Mouse (Mus musculus) small intestine, adult 2 months (tissue): ENCODE results near the gene Cer1.

Experiments used
- CTCF ChIP-seq: fragments of 200-500 bp; IDR thresholded peaks from 2 replicates; pipeline ENCODE4 v1.5.1; 2012; ENCODE audit warnings: low read depth, mild to moderate bottlenecking, control low read depth, inconsistent platforms, low read length, moderate library complexity, mixed read lengths; ENCODE audit not compliant: insufficient replicate concordance, insufficient read length; ENCODE audit errors: extremely low read depth
- POLR2A ChIP-seq: fragments of 200-500 bp; IDR thresholded peaks from 2 replicates; pipeline ENCODE4 v1.6.1; 2012; ENCODE audit warnings: low read depth, mild to moderate bottlenecking, control low read depth, inconsistent platforms, low read length, moderate library complexity

DNA sequence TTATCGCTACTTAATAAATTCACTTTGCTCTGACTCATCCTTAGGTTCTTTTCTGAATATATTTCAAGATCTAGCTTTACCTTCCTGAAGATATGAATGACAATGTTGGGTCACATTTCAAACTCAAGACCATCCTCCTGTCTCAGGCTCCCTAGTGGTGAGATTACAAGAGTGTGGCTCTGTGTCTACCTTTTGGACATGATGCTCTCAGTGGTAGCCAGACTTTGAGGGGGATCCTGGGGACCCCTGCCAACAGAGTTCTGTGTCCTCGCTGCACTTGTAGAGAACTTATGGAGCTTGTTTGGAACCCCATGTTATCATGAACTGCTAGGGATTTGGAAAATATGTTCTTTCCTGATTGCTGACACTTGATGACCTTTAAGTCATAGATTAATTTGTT is 23.5 kb downstream of the Cer1 start:
- TF ChIP-seq POLR2A (no peak), CTCF (no peak)
